Mouse (Mus musculus) intestine, embryonic 16.5 days (tissue): ENCODE data around the gene Awat2. TPM values are rescaled to one million over a fixed set of nuclear protein-coding genes. Genes with fewer than 3 reads are reported as not detected.

Experiments
- microRNA counts: library from miRNA; unstranded; fragments of <30 nt; microRNA quantifications from one replicate; lab custom pipeline; 2016
- microRNA-seq: library from miRNA; unstranded; fragments of <30 nt; microRNA quantifications from one replicate; pipeline ENCODE4, GENCODE M21; 2016
- polyA plus RNA-seq: library from polyadenylated mRNA; unstranded; fragments of >200 nt; fragmentation: Nextera tagmentation; extraction: Ambion mirVana; gene quantifications from 2 replicates; pipeline ENCODE4 v1.2.1, GENCODE M21; 2015

Awat2 gene
- polyA plus RNA-seq, 1 experiment from 2014 or later = 0.77 TPM

MicroRNA genes within 50 kb of the gene (microRNA counts, 519-probe panel; counts per million panel counts)
- 2,237 counts per million, percentile 53 among the panel's probes with 10 or more counts for microRNA mmu-miR-676 (lab: Ali Mortazavi, UCI)

Small RNA genes within 50 kb of the gene (microRNA-seq; reads per million reads assigned to microRNA genes)
- 361 reads per million, percentile 63 among the genes with 10 or more reads in this experiment for gene Mir676

Other genes with a start within 250 kb of the Awat2 start
- gene Otud6a, start 13.7 kb downstream of the Awat2 start, polyA plus RNA-seq = not detected in 2 replicates
- gene Igbp1, start 51.6 kb upstream of the Awat2 start, polyA plus RNA-seq = 36.5 and 40.3 TPM in 2 replicates
- not detected in 2 replicates for gene Dgat2l6, start 82.1 kb upstream of the Awat2 start, polyA plus RNA-seq
- gene Awat1, start 129.5 kb upstream of the Awat2 start, polyA plus RNA-seq = not detected in 2 replicates
- 0.38 and 0.55 TPM in 2 replicates for gene P2ry4, start 152.2 kb upstream of the Awat2 start, polyA plus RNA-seq
- not detected in 2 replicates for gene Arr3, start 162.8 kb upstream of the Awat2 start, polyA plus RNA-seq
- gene Kif4, start 183.0 kb upstream of the Awat2 start, polyA plus RNA-seq = 18.1 and 18.5 TPM in 2 replicates
- gene Pdzd11, start 183.9 kb upstream of the Awat2 start, polyA plus RNA-seq = 75.6 and 78.8 TPM in 2 replicates